Mouse (Mus musculus): ENCODE measurements at regions not wholly inside any gene's neighbourhood (a gene's known extent, or its start where the extent isn't known, plus 50 kb on each side); places are given as distances from the start of the nearest gene placed in this dataset.
"Not testable (repeated sequence)": the region's sequence is repeated elsewhere in the genome, so short reads cannot be mapped to it uniquely, and the experiment has no call there.

GRCm38 (mm10) chr4:4437559-4437958 is 355.6 kb downstream of the Impad1 start:
- ATAC-seq (ENCODE audit: low read depth): no peak
- 78% methylated on average over 1 of the region's 1 CpGs for WGBS
- Histone ChIP-seq H3K4me1 (replicated peaks; ENCODE audit: control insufficient read depth, insufficient read depth, low read length) (no peaks in the 10 kb centered on the region), H3K4me3 (ENCODE audit: low read length) (no peak overlapping the region), H3K9me3 (ENCODE audit: control insufficient read depth, low read length) (no peaks in the 10 kb centered on the region), H3K27me3 (ENCODE audit: control insufficient read depth, insufficient read depth, low read depth, low read length) (no peaks in the 10 kb centered on the region), H3K27ac (ENCODE audit: low read length) (no peak overlapping the region), H3K4me2 (ENCODE audit: low read depth, low read length) (no peak overlapping the region), H3K9ac (ENCODE audit: low read length) (no peak overlapping the region), H3K36me3 (ENCODE audit: control insufficient read depth, insufficient read depth, low read length) (no peaks in the 10 kb centered on the region)

- H3K36me3 ChIP-seq (ENCODE audit: control insufficient read depth, insufficient read depth, low read length); H3K27me3 ChIP-seq (ENCODE audit: control insufficient read depth, insufficient read depth, low read depth, low read length); H3K27ac ChIP-seq (ENCODE audit: low read length); H3K4me3 ChIP-seq (ENCODE audit: low read length); H3K9me3 ChIP-seq (ENCODE audit: control insufficient read depth, low read length); ATAC-seq (ENCODE audit: low read depth); H3K4me1 ChIP-seq (replicated peaks; ENCODE audit: control insufficient read depth, insufficient read depth, low read length); H3K9ac ChIP-seq (ENCODE audit: low read length); H3K4me2 ChIP-seq (ENCODE audit: low read depth, low read length): not testable (repeated sequence)
- WGBS: 30% methylated on average over 7 of the region's 7 CpGs
These were observed 347.2 kb upstream of the Sdr16c6 start for GRCm38 (mm10) chr4:4424526-4424925.

DNA sequence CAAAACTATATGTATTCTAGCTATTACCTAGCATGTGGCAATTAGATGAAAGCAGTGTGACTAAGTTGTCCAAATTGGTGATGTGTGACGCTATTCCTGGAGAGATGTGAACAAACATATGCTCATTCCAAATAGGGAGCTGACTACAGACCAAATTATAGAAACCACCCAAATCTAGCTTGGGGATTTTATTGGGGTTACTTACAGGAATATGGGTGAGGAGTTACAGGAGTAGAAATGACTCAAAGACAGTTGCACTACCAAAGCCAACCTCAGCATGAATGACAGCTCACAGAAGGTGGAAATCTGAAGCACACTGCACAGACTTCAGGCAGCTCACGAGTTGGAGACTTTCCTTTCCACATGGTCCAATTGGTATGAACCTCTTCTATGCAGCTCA is 326.5 kb upstream of the Sdr16c6 start:
- 80% methylated on average over 2 of the region's 2 CpGs for WGBS
- no peak overlapping the region for H3K9ac ChIP-seq (ENCODE audit: low read length)
- no peaks in the 10 kb centered on the region for H3K27me3 ChIP-seq (ENCODE audit: control insufficient read depth, insufficient read depth, low read depth, low read length)
- no peaks in the 10 kb centered on the region for H3K4me1 ChIP-seq (replicated peaks; ENCODE audit: control insufficient read depth, insufficient read depth, low read length)
- no peak overlapping the region for H3K4me2 ChIP-seq (ENCODE audit: low read depth, low read length)
- H3K9me3 ChIP-seq (ENCODE audit: control insufficient read depth, low read length): no peaks in the 10 kb centered on the region
- no peaks in the 10 kb centered on the region for H3K36me3 ChIP-seq (ENCODE audit: control insufficient read depth, insufficient read depth, low read length)
- no peak overlapping the region for H3K4me3 ChIP-seq (ENCODE audit: low read length)
- H3K27ac ChIP-seq (ENCODE audit: low read length): no peak overlapping the region
- ATAC-seq (ENCODE audit: low read depth): no peak

DNA sequence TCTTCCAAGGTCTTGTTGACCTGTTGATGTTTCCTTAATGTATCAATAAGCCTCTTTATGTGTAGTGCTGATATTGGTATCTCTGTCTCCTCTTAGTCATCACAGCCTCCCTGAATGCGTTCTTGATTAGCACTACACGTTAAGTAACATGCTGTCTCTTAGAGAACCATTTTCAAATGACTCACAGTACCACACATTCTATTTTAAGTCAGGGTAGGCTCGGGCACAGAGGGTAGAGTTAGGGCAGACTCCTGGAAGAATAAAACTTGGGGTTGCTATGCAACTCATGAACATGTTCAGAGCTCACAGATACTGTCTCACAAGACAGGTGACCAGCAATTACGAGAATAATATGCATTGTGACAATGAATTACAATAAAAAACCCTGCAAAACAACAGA is 320.1 kb upstream of the Sdr16c6 start:
- no peak for ATAC-seq (ENCODE audit: low read depth)
- H3K4me3 ChIP-seq (ENCODE audit: low read length): no peak overlapping the region
- WGBS: 69% methylated on average over 4 of the region's 4 CpGs
- H3K4me1 ChIP-seq (replicated peaks; ENCODE audit: control insufficient read depth, insufficient read depth, low read length): no peaks in the 10 kb centered on the region
- H3K27me3 ChIP-seq (ENCODE audit: control insufficient read depth, insufficient read depth, low read depth, low read length): no peaks in the 10 kb centered on the region
- no peaks in the 10 kb centered on the region for H3K36me3 ChIP-seq (ENCODE audit: control insufficient read depth, insufficient read depth, low read length)
- no peak overlapping the region for H3K27ac ChIP-seq (ENCODE audit: low read length)
- H3K9me3 ChIP-seq (ENCODE audit: control insufficient read depth, low read length): no peaks in the 10 kb centered on the region
- no peak overlapping the region for H3K4me2 ChIP-seq (ENCODE audit: low read depth, low read length)
- H3K9ac ChIP-seq (ENCODE audit: low read length): no peak overlapping the region

GRCm38 (mm10) chr4:4380024-4380590 is 302.8 kb upstream of the Sdr16c6 start:
- no peaks in the 10 kb centered on the region for H3K9me3 ChIP-seq (ENCODE audit: control insufficient read depth, low read length)
- H3K4me3 ChIP-seq (ENCODE audit: low read length): no peak overlapping the region
- ATAC-seq (ENCODE audit: low read depth): no peak
- H3K9ac ChIP-seq (ENCODE audit: low read length): no peak overlapping the region
- H3K27me3 ChIP-seq (ENCODE audit: control insufficient read depth, insufficient read depth, low read depth, low read length): no peaks in the 10 kb centered on the region
- no peaks in the 10 kb centered on the region for H3K36me3 ChIP-seq (ENCODE audit: control insufficient read depth, insufficient read depth, low read length)
- no peak overlapping the region for H3K4me2 ChIP-seq (ENCODE audit: low read depth, low read length)
- no peaks in the 10 kb centered on the region for H3K4me1 ChIP-seq (replicated peaks; ENCODE audit: control insufficient read depth, insufficient read depth, low read length)
- no peak overlapping the region for H3K27ac ChIP-seq (ENCODE audit: low read length)
- WGBS: 84% methylated on average over 3 of the region's 3 CpGs

GRCm38 (mm10) chr4:4335216-4335615 is 257.9 kb upstream of the Sdr16c6 start:
- Histone ChIP-seq H3K27ac (ENCODE audit: low read length) (no peak overlapping the region), H3K4me2 (ENCODE audit: low read depth, low read length) (no peak overlapping the region), H3K9me3 (ENCODE audit: control insufficient read depth, low read length) (no peaks in the 10 kb centered on the region), H3K27me3 (ENCODE audit: control insufficient read depth, insufficient read depth, low read depth, low read length) (no peaks in the 10 kb centered on the region), H3K9ac (ENCODE audit: low read length) (no peak overlapping the region), H3K4me3 (ENCODE audit: low read length) (no peak overlapping the region), H3K4me1 (replicated peaks; ENCODE audit: control insufficient read depth, insufficient read depth, low read length) (no peaks in the 10 kb centered on the region), H3K36me3 (ENCODE audit: control insufficient read depth, insufficient read depth, low read length) (no peaks in the 10 kb centered on the region)
- 47% methylated on average over 2 of the region's 2 CpGs for WGBS
- ATAC-seq (ENCODE audit: low read depth): no peak

DNA sequence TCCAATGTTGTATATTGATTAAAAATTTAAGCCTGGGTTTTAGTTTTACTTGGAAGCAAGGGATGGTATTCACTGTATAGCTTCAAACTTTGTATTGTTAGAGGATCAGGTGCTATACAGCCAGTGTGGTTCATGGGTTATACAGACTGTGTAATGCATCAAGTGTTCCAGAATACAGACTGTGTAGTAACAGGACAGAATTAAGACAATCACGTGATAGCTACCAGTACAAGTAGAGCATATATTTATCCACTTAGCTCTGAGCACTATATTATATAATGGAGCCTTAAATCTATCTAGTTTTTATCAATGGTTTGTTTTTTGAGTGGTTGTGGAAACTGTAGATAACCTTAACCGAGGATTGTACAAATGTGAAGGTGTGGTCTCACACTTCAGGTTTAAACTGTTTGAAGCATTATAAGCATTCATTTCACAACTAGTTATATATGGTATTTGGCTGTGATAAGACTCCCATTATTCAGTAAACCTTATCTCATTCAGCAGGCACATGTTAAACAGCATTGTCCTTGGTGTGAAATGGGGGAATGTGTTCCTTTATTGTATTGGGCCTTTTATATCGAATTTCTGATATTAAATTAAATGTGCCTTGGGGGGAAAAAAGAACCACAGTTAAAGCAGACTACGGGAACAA is 256.3 kb upstream of the Sdr16c6 start:
- ATAC-seq (ENCODE audit: low read depth): no peak
- Histone ChIP-seq H3K4me2 (ENCODE audit: low read depth, low read length) (no peak overlapping the region), H3K4me3 (ENCODE audit: low read length) (no peak overlapping the region), H3K27ac (ENCODE audit: low read length) (no peak overlapping the region), H3K9ac (ENCODE audit: low read length) (no peak overlapping the region), H3K36me3 (ENCODE audit: control insufficient read depth, insufficient read depth, low read length) (no peaks in the 10 kb centered on the region), H3K4me1 (replicated peaks; ENCODE audit: control insufficient read depth, insufficient read depth, low read length) (no peaks in the 10 kb centered on the region), H3K9me3 (ENCODE audit: control insufficient read depth, low read length) (no peaks in the 10 kb centered on the region), H3K27me3 (ENCODE audit: control insufficient read depth, insufficient read depth, low read depth, low read length) (no peaks in the 10 kb centered on the region)
- WGBS: 59% methylated on average over 4 of the region's 4 CpGs

DNA sequence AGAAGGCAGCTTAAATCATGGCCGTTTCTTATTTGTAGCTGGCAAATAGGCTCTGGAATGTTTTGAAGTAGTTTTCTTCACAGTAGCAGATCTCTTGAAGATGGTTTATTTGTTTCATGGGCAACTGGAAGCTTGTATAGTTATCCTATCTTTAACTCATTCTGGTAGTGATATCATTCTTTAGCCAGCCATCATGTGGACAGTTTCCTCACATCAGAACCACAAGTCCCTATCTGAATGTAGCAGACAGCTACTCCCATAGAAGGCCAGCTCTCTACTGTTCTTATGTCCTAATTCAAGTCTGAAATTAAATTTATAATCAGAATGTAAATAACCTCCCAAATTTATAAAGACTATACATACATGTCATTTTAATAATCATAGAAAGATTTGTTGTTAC is 253.8 kb upstream of the Sdr16c6 start:
- no peak overlapping the region for H3K27ac ChIP-seq (ENCODE audit: low read length)
- no peak overlapping the region for H3K4me3 ChIP-seq (ENCODE audit: low read length)
- no peak overlapping the region for H3K9ac ChIP-seq (ENCODE audit: low read length)
- 78% methylated on average over 1 of the region's 1 CpGs for WGBS
- no peaks in the 10 kb centered on the region for H3K9me3 ChIP-seq (ENCODE audit: control insufficient read depth, low read length)
- H3K27me3 ChIP-seq (ENCODE audit: control insufficient read depth, insufficient read depth, low read depth, low read length): no peaks in the 10 kb centered on the region
- no peaks in the 10 kb centered on the region for H3K4me1 ChIP-seq (replicated peaks; ENCODE audit: control insufficient read depth, insufficient read depth, low read length)
- H3K36me3 ChIP-seq (ENCODE audit: control insufficient read depth, insufficient read depth, low read length): no peaks in the 10 kb centered on the region
- H3K4me2 ChIP-seq (ENCODE audit: low read depth, low read length): no peak overlapping the region
- no peak for ATAC-seq (ENCODE audit: low read depth)

DNA sequence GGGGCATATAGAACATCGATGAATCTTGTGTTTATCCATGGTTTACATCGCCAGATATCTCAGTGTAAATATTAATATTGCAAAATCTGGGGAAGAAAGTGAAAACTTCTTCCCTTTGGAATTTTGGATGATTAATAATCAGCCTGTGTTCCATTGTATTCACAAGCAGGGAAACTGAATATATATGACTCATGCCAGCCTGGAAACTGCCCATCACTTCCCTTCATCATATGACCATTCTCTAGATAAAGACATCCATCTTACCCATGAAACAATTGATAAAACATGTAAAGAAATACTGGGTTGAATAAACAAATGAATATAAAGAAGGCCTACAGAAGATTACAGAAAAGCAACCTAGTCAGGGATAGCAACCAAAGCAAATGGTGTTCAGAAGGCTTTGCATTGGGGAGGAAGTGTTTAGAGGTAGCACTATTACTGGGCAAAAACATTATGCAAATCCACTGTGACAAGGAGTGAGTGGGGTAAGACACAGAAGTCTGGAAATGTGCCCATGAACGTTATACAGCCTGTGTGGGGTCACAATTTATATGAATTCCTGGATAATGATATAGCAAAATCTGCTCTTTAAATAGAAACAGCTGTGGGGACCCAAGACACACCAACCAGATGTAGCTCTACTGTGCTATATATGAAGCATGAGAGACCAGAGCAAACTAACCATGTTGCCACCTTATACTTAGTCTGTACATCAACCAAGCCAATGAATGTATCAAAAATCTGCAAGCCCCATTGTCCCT is 238.5 kb upstream of the Sdr16c6 start:
- no peak for ATAC-seq (ENCODE audit: low read depth)
- 44% methylated on average over 3 of the region's 3 CpGs for WGBS
- Histone ChIP-seq H3K4me2 (ENCODE audit: low read depth, low read length) (no peak overlapping the region), H3K27ac (ENCODE audit: low read length) (no peak overlapping the region), H3K27me3 (ENCODE audit: control insufficient read depth, insufficient read depth, low read depth, low read length) (no peaks in the 10 kb centered on the region), H3K9ac (ENCODE audit: low read length) (no peak overlapping the region), H3K4me1 (replicated peaks; ENCODE audit: control insufficient read depth, insufficient read depth, low read length) (no peaks in the 10 kb centered on the region), H3K9me3 (ENCODE audit: control insufficient read depth, low read length) (no peaks in the 10 kb centered on the region), H3K36me3 (ENCODE audit: control insufficient read depth, insufficient read depth, low read length) (no peaks in the 10 kb centered on the region), H3K4me3 (ENCODE audit: low read length) (no peak overlapping the region)

Data from lung, embryonic 16.5 days (tissue).